Mouse (Mus musculus): ENCODE results near the gene Hist1h2af. TPM values are rescaled to one million over a fixed set of nuclear protein-coding genes. Genes with fewer than 3 reads are reported as not detected.
"Not testable (repeated sequence)": the region's sequence is repeated elsewhere in the genome, so short reads cannot be mapped to it uniquely, and the experiment has no call there.

The Hist1h2af gene
- polyA plus RNA-seq, 1 experiment: 1,420 TPM

DNA sequence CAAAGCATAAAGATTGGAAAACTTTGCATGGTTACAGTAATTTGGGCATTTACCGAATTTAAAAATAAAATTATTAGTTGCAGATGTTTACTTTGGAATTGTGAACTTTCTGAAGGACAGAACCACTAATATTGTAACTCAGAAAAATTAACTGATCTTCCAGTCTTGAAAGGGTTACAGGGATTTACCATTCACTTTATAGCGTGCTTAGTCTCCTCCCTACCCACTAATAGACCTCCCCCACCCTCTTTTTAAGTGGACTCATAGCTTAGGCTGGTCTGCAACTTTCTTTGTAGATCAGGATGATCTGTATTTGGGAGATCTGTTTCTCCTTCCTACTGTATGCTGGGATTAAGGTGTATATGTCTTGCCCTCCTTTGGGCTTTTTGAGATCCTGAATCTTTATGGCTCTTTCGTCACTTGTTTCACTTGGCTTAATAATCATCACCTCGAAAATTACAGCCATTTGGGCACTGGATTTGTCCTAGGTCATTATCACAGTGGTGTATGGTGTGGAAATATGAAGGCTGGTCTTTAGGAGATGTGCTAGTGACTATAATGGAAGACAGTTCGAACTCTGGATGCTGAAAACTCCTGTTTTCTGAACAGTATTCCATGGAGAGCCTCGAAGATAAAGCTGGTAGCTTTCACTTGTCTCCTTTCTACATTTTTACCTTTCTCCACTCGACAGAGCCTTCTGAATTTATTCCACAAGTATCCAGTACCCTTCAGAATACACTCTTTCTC is 2.5 kb downstream of the Hist1h2af start:
- H3K27me3 ChIP-seq (ENCODE audit: control insufficient read depth, insufficient read depth, low read length): no peaks in the 10 kb centered on the region
- H3K4me1 ChIP-seq (ENCODE audit: control insufficient read depth, insufficient read depth, insufficient read length, low read length): peaks cover 7% of the 10 kb centered on the region; the same call in 1 of the 2 replicates
- no peaks in the 10 kb centered on the region for H3K36me3 ChIP-seq (ENCODE audit: control insufficient read depth, insufficient read depth, low read length)
- no peak overlapping the region for H3K4me3 ChIP-seq (ENCODE audit: low read depth, low read length)
- 0 out of 2 replicates have a peak overlapping the region, but pooled peaks have one; percentile 11 for H3K27ac ChIP-seq (ENCODE audit: insufficient read depth, low read depth, low read length)
- TF ChIP-seq CTCF (IDR thresholded peaks at IDR 0.05; ENCODE audit: extremely low read depth, insufficient read length, insufficient replicate concordance, low read depth, low read length) (no peak), POLR2A (IDR thresholded peaks at IDR 0.05; ENCODE audit: low read depth, low read length) (no peak)
- WGBS: 15% methylated on average over 7 of the region's 7 CpGs

DNA sequence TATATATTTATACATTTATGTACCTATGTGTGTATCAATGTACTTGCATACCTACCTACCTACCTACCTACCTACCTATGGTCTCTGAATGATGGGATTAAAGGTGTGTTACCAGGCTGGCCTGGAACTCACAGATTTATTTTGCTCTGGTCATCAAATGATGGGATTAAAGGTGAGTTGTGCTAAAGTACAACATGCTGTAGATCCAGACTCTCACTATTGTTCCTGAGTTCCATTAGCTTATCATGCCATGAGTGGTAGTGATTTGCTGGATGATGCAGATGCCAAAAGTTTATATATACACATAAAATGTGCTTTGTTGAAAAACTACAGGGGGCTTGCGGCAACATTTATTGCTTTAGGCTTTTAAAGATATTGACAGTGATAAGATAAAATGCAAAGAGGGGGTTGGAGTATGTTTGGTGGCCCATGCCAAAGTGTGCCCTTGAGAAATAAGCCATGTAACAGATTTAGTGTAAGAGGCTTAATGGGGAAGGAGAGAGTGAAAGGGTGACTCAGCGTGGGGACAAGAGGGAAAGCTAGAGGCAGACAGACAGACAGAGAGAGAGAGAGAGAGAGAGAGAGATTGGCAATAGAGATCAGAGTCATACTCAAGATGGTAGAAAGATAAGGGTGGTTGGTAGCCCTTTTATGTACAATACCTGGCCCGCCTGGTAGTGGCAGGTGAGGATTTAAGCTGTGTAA is 3.5 kb downstream of the Hist1h2af start:
- Histone ChIP-seq H3K27ac (ENCODE audit: insufficient read depth, low read depth, low read length) (no peak overlapping the region), H3K4me1 (ENCODE audit: control insufficient read depth, insufficient read depth, insufficient read length, low read length) (peaks cover 7% of the 10 kb centered on the region; the same call in 1 of the 2 replicates), H3K4me3 (ENCODE audit: low read depth, low read length) (no peak overlapping the region), H3K27me3 (ENCODE audit: control insufficient read depth, insufficient read depth, low read length) (no peaks in the 10 kb centered on the region), H3K36me3 (ENCODE audit: control insufficient read depth, insufficient read depth, low read length) (no peaks in the 10 kb centered on the region)
- TF ChIP-seq POLR2A (IDR thresholded peaks at IDR 0.05; ENCODE audit: low read depth, low read length): no peak
- no peak for TF ChIP-seq CTCF (IDR thresholded peaks at IDR 0.05; ENCODE audit: extremely low read depth, insufficient read length, insufficient replicate concordance, low read depth, low read length)
- 54% methylated on average over 3 of the region's 3 CpGs for WGBS

DNA sequence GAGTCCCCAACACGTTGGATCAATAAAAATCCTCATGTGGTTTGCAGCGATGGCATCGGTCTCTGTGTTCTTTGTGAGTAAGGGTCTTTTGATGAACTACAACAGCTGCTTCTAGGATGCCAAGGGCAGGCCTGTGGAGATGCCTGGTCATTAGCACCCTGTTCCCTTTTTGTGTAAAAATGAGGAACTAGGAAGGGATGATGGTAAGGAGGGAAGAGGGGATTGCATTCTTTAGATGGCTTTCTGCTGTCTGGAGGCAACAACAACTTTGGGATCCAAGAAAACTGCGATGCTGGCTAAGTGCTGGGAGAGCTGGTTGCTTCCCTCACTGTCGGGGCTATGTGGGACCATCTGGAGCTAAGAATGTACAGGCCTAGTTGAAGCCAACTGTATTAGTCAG is 4.5 kb downstream of the Hist1h2af start:
- TF ChIP-seq POLR2A (IDR thresholded peaks at IDR 0.05; ENCODE audit: low read depth, low read length) (no peak), CTCF (IDR thresholded peaks at IDR 0.05; ENCODE audit: extremely low read depth, insufficient read length, insufficient replicate concordance, low read depth, low read length) (no peak)
- Histone ChIP-seq H3K27ac (ENCODE audit: insufficient read depth, low read depth, low read length) (no peak overlapping the region), H3K4me3 (ENCODE audit: low read depth, low read length) (no peak overlapping the region), H3K36me3 (ENCODE audit: control insufficient read depth, insufficient read depth, low read length) (no peaks in the 10 kb centered on the region), H3K4me1 (ENCODE audit: control insufficient read depth, insufficient read depth, insufficient read length, low read length) (peaks cover 7% of the 10 kb centered on the region; the same call in 1 of the 2 replicates), H3K27me3 (ENCODE audit: control insufficient read depth, insufficient read depth, low read length) (no peaks in the 10 kb centered on the region)
- 84% methylated on average over 5 of the region's 5 CpGs for WGBS

DNA sequence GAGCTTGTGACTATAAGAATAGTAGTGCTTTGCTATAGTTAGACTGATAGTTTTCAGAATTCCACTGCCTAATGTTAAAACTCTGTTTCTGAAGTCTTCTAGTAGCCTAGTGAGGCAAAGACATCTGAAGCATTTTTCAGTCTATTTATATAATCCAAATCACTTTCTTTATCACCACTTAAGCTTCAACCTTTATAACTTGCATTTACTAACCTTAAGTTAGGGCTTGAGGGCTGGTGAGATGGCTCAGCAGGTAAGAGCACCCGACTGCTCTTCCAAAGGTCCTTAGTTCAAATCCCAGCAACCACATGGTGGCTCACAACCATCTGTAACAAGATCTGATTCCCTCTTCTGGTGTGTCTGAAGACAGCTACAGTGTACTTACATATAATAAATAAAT is 6.1 kb downstream of the Hist1h2af start:
- WGBS: 76% methylated on average over 1 of the region's 1 CpGs
- H3K36me3 ChIP-seq (ENCODE audit: control insufficient read depth, insufficient read depth, low read length); H3K27me3 ChIP-seq (ENCODE audit: control insufficient read depth, insufficient read depth, low read length): not testable (repeated sequence)

DNA sequence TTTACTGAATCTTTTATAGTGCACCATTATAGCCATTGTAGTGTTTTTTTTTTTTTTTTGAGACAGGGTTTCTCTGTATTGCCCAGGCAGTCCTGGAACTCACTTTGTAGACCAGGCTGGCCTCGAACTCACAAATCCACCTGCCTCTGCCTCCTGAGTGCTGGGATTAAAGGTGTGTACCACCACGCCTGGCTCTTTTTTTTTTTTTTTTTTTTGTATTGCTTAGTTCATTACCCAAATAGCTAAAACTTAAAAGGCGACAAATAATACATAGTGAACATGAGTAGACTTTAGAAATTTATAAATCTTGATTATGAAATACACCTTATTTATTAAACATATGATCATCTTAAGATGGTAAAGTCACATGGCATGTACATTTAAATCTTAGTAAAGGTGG is 7.8 kb downstream of the Hist1h2af start:
- 83% methylated on average over 3 of the region's 3 CpGs for WGBS
- Histone ChIP-seq H3K4me1 (ENCODE audit: control insufficient read depth, insufficient read depth, insufficient read length, low read length) (peaks cover 3% of the 10 kb centered on the region; the same call in 1 of the 2 replicates), H3K27me3 (ENCODE audit: control insufficient read depth, insufficient read depth, low read length) (no peaks in the 10 kb centered on the region), H3K4me3 (ENCODE audit: low read depth, low read length) (no peak overlapping the region), H3K36me3 (ENCODE audit: control insufficient read depth, insufficient read depth, low read length) (no peaks in the 10 kb centered on the region), H3K27ac (ENCODE audit: insufficient read depth, low read depth, low read length) (no peak overlapping the region)
- TF ChIP-seq CTCF (IDR thresholded peaks at IDR 0.05; ENCODE audit: extremely low read depth, insufficient read length, insufficient replicate concordance, low read depth, low read length) (no peak), POLR2A (IDR thresholded peaks at IDR 0.05; ENCODE audit: low read depth, low read length) (no peak)

More for the DNA sequence above, 6.1 kb downstream of the Hist1h2af start:
- not testable (repeated sequence) for H3K4me1 ChIP-seq (ENCODE audit: control insufficient read depth, insufficient read depth, insufficient read length, low read length); H3K4me3 ChIP-seq (ENCODE audit: low read depth, low read length); H3K27ac ChIP-seq (ENCODE audit: insufficient read depth, low read depth, low read length)

DNA sequence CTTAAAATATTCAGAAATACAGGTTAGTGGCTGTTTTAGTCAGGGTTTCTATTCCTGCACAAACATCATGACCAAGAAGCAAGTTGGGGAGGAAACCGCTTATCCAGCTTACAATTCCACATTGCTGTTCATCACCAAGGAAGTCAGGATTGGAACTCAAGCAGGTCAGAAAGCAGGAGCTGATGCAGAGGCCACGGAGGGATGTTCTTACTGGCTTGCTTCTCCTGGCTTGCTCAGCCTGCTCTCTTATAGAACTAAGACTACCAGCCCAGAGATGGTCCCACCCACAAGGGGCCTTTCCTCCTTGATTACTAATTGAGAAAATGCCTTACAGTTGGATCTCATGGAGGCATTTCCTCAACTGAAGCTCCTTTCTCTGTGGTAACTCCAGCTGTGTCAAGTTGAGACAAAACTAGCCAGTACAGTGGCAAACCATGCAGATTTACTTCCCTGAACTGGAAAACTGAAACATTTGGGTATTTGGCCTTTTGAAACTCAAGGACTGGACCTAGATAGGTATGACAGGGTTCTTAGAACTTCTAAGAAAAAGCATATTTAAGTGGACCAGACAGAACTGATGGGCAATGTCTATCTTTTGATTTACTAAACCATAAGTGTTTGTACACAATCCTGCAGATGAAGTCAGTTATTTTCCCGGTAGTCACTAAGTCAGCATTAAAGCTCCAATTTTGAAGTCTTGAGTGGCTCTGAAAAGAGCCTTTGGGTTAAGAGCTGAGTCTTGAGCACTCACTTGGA is 8.7 kb downstream of the Hist1h2af start:
- WGBS: 14% methylated on average over 3 of the region's 3 CpGs
- H3K4me3 ChIP-seq (ENCODE audit: low read depth, low read length): peak overlapping the region; percentile 92
- H3K27ac ChIP-seq (ENCODE audit: insufficient read depth, low read depth, low read length): peak overlapping the region; percentile 92
- not testable (repeated sequence) for H3K4me1 ChIP-seq (ENCODE audit: control insufficient read depth, insufficient read depth, insufficient read length, low read length); H3K36me3 ChIP-seq (ENCODE audit: control insufficient read depth, insufficient read depth, low read length); H3K27me3 ChIP-seq (ENCODE audit: control insufficient read depth, insufficient read depth, low read length)

DNA sequence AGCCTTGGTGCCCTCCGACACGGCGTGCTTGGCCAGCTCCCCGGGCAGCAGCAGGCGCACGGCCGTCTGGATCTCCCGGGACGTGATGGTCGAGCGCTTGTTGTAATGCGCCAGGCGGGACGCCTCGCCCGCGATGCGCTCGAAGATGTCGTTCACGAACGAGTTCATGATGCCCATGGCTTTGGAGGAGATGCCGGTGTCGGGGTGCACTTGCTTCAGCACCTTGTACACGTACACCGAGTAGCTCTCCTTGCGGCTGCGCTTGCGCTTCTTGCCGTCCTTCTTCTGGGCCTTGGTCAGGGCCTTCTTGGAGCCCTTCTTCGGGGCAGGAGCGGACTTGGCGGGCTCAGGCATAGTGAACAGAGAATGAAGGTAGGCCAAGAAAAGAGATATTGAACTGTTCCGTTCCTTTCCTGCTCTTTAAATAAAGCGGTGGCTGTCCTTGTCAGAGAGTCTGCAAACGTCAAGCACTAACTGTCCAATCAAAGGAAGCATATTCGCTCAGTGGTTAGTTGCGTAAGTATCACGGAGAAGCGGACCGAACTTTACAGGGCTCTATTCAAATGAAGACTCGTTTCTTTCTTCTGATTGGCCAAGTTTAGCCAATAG is 9.4 kb downstream of the Hist1h2af start, which contains the start of gene Hist1h2bh:
TSS of gene Hist1h2bh (minus strand) at position 394 of the 609 bp plus-strand sequence.
- under 1% methylated on average over 36 of the region's 42 CpGs for WGBS
- not testable (repeated sequence) for H3K36me3 ChIP-seq (ENCODE audit: control insufficient read depth, insufficient read depth, low read length); H3K4me1 ChIP-seq (ENCODE audit: control insufficient read depth, insufficient read depth, insufficient read length, low read length); H3K27me3 ChIP-seq (ENCODE audit: control insufficient read depth, insufficient read depth, low read length)
- TF ChIP-seq POLR2A (IDR thresholded peaks at IDR 0.05; ENCODE audit: low read depth, low read length): peak; percentile 53; the same call in 1 of the 2 replicates
- peak within 1 kb of the TSS; percentile 92 for H3K4me3 ChIP-seq (ENCODE audit: low read depth, low read length)
- peak within 1 kb of the TSS; percentile 92 for H3K27ac ChIP-seq (ENCODE audit: insufficient read depth, low read depth, low read length)
